Mouse (Mus musculus): ENCODE results near the gene Alg14. TPM values are rescaled to one million over a fixed set of nuclear protein-coding genes. Genes with fewer than 3 reads are reported as not detected.

The Alg14 gene
- polyA plus RNA-seq, 1 experiment from 2014 or later = 44.8 TPM

DNA sequence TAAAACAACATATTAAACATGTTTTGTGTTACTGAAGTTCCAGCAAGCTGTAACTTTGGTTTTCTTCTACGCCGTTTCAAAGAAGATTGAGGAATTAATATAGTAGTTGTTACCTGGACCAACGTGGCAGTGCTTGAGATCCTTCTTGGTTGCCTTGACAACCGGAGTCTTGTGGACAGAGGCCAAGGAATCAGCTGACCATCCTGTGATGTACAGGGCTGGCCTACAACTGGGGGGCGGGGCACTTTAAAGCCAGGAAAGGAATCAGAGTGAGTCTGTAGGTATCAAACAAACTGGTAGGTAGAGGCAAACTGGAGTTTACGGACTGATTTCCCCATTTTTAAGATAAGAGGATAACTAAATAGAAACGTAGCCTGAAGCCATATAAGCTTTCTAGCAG lies 67.7 kb downstream of the Alg14 start:
- Histone ChIP-seq H3K4me2 (ENCODE audit: low read length) (no peak overlapping the region), H3K36me3 (ENCODE audit: control insufficient read depth, insufficient read depth, low read length) (no peaks in the 10 kb centered on the region), H3K27me3 (replicated peaks; ENCODE audit: control insufficient read depth, insufficient read depth, low read length) (no peaks in the 10 kb centered on the region), H3K4me1 (ENCODE audit: control insufficient read depth, insufficient read depth, low read depth, low read length) (no peaks in the 10 kb centered on the region), H3K27ac (ENCODE audit: low read depth, low read length) (no peak overlapping the region), H3K4me3 (ENCODE audit: low read length) (no peak overlapping the region), H3K9ac (ENCODE audit: low read depth, low read length) (no peak overlapping the region), H3K9me3 (ENCODE audit: control insufficient read depth, low read length) (no peaks in the 10 kb centered on the region)
- 83% methylated on average over 7 of the region's 7 CpGs for WGBS
- peak; percentile 58; the same call in 1 of the 2 replicates for ATAC-seq

DNA sequence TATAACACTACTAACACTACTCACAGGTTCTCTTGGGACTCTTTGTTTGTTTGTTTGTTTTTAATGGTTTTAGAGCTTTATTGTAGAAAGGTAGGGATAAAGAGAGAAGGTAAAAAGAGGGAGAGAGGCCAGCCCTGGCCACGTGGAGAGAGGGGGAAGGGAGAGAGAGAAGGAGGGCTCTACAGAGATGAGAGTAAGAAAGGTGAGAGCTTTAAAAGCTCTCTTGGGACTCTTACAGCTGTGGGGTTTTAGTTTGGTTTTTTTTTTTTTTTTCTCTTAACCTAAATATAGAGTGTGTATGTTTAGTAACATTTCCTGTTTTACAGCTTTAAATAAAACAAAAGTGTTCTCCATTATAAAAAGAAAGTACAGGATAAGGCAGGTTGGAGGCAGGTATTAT lies 70.4 kb downstream of the Alg14 start:
- Histone ChIP-seq H3K4me2 (ENCODE audit: low read length) (no peak overlapping the region), H3K4me1 (ENCODE audit: control insufficient read depth, insufficient read depth, low read depth, low read length) (no peaks in the 10 kb centered on the region), H3K9ac (ENCODE audit: low read depth, low read length) (no peak overlapping the region), H3K36me3 (ENCODE audit: control insufficient read depth, insufficient read depth, low read length) (no peaks in the 10 kb centered on the region), H3K9me3 (ENCODE audit: control insufficient read depth, low read length) (no peaks in the 10 kb centered on the region), H3K4me3 (ENCODE audit: low read length) (no peak overlapping the region), H3K27me3 (replicated peaks; ENCODE audit: control insufficient read depth, insufficient read depth, low read length) (no peaks in the 10 kb centered on the region), H3K27ac (ENCODE audit: low read depth, low read length) (no peak overlapping the region)
- no peak for ATAC-seq
- 59% methylated on average over 1 of the region's 1 CpGs for WGBS

DNA sequence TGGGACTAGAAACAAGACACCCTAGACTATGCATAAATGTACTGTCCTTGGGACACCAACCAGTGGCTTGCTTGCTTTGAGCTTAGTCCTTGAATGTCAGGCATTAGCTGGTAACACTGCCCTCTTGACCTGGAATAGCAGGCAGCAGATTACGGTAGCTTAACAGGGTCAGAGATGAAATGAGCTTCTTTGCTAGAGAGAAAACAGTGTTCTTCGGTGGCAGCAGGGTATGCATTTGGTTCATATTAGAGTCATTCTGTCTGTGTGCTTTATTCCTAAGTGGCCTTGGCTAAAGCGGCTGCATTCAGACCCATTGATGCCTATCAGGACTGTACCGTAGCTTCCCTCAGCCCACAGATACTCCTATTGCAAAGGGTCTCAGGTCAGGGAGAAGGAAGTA lies 72.8 kb downstream of the Alg14 start:
- H3K4me3 ChIP-seq (ENCODE audit: low read length) = no peak overlapping the region
- H3K9me3 ChIP-seq (ENCODE audit: control insufficient read depth, low read length) = no peaks in the 10 kb centered on the region
- whole genome bisulfite sequencing = 79% methylated on average over 4 of the region's 4 CpGs
- ATAC-seq = no peak
- no peaks in the 10 kb centered on the region for H3K4me1 ChIP-seq (ENCODE audit: control insufficient read depth, insufficient read depth, low read depth, low read length)
- H3K27me3 ChIP-seq (replicated peaks; ENCODE audit: control insufficient read depth, insufficient read depth, low read length) = no peaks in the 10 kb centered on the region
- no peaks in the 10 kb centered on the region for H3K36me3 ChIP-seq (ENCODE audit: control insufficient read depth, insufficient read depth, low read length)
- no peak overlapping the region for H3K9ac ChIP-seq (ENCODE audit: low read depth, low read length)
- no peak overlapping the region for H3K27ac ChIP-seq (ENCODE audit: low read depth, low read length)
- no peak overlapping the region for H3K4me2 ChIP-seq (ENCODE audit: low read length)

DNA sequence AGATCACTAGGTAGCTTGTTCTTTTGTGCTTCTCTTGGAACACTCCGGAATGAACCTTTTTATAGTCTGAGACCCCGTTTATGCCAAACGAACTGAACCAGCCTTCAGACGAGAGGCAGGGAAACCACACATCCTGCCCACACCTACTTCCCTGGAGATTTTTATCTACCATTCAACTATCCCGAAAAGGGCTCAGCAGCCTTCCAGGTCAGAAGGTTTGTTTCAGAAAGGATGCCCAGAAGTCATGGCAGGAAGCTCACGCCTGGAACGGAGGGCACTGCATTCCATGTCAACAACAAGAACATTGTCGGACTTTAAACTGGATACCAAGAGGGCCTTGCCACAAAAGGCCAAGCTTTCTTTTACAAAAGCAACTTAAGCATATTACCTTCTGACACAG lies 73.6 kb downstream of the Alg14 start:
- Histone ChIP-seq H3K27me3 (replicated peaks; ENCODE audit: control insufficient read depth, insufficient read depth, low read length) (no peaks in the 10 kb centered on the region), H3K9me3 (ENCODE audit: control insufficient read depth, low read length) (no peaks in the 10 kb centered on the region), H3K4me2 (ENCODE audit: low read length) (no peak overlapping the region), H3K27ac (ENCODE audit: low read depth, low read length) (no peak overlapping the region), H3K4me1 (ENCODE audit: control insufficient read depth, insufficient read depth, low read depth, low read length) (no peaks in the 10 kb centered on the region), H3K4me3 (ENCODE audit: low read length) (no peak overlapping the region), H3K36me3 (ENCODE audit: control insufficient read depth, insufficient read depth, low read length) (no peaks in the 10 kb centered on the region), H3K9ac (ENCODE audit: low read depth, low read length) (no peak overlapping the region)
- ATAC-seq = no peak
- 83% methylated on average over 8 of the region's 8 CpGs for WGBS

DNA sequence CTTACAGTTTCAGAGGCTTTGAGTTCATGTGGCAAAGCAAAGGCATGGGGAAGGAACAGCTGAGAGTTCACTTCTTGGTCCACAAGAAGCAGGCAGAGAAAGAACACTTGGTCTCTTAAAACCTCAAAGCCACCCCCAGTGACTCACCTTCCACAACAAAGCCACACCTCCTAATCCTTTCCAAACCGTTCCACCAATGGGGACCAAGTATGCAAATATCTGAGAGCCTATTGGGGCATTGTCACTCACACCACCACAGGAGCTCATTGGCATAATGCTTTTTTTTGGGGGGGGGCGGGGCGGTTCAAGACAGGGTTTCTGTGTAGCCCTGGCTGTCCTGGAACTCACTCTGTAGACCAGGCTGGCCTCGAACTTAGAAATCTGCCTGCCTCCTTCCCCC lies 77.0 kb downstream of the Alg14 start:
- Histone ChIP-seq H3K4me1 (ENCODE audit: control insufficient read depth, insufficient read depth, low read depth, low read length) (no peaks in the 10 kb centered on the region), H3K27ac (ENCODE audit: low read depth, low read length) (no peak overlapping the region), H3K4me3 (ENCODE audit: low read length) (no peak overlapping the region), H3K9me3 (ENCODE audit: control insufficient read depth, low read length) (no peaks in the 10 kb centered on the region), H3K9ac (ENCODE audit: low read depth, low read length) (no peak overlapping the region), H3K4me2 (ENCODE audit: low read length) (no peak overlapping the region), H3K36me3 (ENCODE audit: control insufficient read depth, insufficient read depth, low read length) (no peaks in the 10 kb centered on the region), H3K27me3 (replicated peaks; ENCODE audit: control insufficient read depth, insufficient read depth, low read length) (no peaks in the 10 kb centered on the region)
- 95% methylated on average over 4 of the region's 4 CpGs for WGBS
- no peak for ATAC-seq

DNA sequence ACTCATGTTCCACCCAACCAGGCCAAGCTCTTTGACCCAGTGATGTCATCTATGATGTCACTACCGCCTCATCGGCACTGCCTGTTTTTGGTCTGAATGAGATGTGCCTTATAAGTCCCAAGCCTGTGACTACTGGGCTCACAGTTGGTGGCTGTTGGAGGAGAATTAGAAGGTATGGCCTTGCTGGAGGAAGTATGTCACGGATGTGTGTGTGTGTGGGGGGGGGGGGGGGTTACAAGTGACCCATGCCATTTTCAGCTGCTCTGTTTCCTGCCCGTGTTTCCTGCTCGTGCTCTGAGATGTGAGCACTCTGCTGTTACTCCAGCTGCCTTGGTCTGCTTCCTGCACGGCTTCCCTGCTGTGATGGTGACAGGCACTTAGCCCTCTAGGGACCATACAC lies 77.9 kb downstream of the Alg14 start:
- Histone ChIP-seq H3K4me1 (ENCODE audit: control insufficient read depth, insufficient read depth, low read depth, low read length) (no peaks in the 10 kb centered on the region), H3K4me3 (ENCODE audit: low read length) (no peak overlapping the region), H3K9me3 (ENCODE audit: control insufficient read depth, low read length) (no peaks in the 10 kb centered on the region), H3K27me3 (replicated peaks; ENCODE audit: control insufficient read depth, insufficient read depth, low read length) (no peaks in the 10 kb centered on the region), H3K9ac (ENCODE audit: low read depth, low read length) (no peak overlapping the region), H3K4me2 (ENCODE audit: low read length) (no peak overlapping the region), H3K27ac (ENCODE audit: low read depth, low read length) (no peak overlapping the region), H3K36me3 (ENCODE audit: control insufficient read depth, insufficient read depth, low read length) (no peaks in the 10 kb centered on the region)
- WGBS = 77% methylated on average over 6 of the region's 6 CpGs
- no peak for ATAC-seq

DNA sequence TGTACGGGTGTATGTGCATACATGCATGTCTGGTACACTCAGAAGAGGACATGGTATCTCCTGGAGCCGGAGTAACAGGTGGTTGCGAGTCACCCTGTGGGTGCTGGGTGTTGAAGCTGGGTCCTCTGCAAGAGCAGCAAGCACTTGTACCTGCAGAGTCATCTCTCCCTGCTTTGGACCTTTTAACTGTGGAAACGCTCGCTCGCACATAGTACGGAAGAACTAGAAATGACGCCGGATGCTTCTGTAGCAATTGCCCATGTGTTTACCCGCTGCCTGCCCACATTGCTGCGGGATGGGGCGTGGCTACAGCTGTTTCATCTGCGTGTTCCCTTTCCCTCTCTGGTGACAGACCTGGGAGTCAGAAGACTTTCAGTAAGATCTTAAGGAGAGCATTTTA lies 78.7 kb downstream of the Alg14 start:
- Histone ChIP-seq H3K4me3 (ENCODE audit: low read length) (no peak overlapping the region), H3K4me2 (ENCODE audit: low read length) (no peak overlapping the region), H3K9ac (ENCODE audit: low read depth, low read length) (no peak overlapping the region), H3K4me1 (ENCODE audit: control insufficient read depth, insufficient read depth, low read depth, low read length) (no peaks in the 10 kb centered on the region), H3K36me3 (ENCODE audit: control insufficient read depth, insufficient read depth, low read length) (no peaks in the 10 kb centered on the region), H3K27ac (ENCODE audit: low read depth, low read length) (no peak overlapping the region), H3K27me3 (replicated peaks; ENCODE audit: control insufficient read depth, insufficient read depth, low read length) (no peaks in the 10 kb centered on the region), H3K9me3 (ENCODE audit: control insufficient read depth, low read length) (no peaks in the 10 kb centered on the region)
- no peak for ATAC-seq
- 83% methylated on average over 13 of the region's 13 CpGs for WGBS

DNA sequence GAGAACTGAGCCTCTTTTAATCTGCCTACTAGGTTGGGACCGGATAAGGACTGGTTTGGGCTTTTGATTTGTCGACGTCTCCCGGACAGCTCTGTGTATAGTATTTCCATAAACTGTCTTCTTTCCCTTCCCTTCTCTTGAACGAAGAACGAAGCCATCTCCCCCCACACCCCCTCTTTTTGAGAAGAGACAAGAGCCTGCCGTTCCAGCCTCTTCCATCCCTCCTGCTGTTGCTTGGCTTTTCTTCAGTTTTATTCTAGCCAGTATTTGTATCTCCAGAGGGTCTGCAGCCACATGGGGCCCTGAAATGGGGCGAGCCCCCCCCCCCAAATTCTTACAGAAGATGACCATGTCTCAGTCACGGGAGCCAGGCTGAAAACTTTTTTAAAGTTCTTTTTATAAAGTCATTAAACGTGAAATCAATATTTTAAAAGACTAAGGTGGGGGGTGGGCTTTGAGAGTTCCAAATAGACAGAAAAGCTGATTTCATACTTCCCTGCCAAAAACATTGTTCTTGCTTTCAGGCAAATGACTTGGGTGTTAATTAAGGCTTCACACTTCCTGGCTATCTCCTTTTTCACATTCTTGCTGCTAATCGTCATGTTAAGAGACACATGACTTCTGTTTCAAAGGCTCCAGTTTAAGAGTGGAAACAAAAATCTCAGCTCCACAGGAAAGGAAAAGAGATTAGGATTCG lies 79.4 kb downstream of the Alg14 start:
- ATAC-seq = peak; percentile 52
- Histone ChIP-seq H3K4me1 (ENCODE audit: control insufficient read depth, insufficient read depth, low read depth, low read length) (no peaks in the 10 kb centered on the region), H3K36me3 (ENCODE audit: control insufficient read depth, insufficient read depth, low read length) (no peaks in the 10 kb centered on the region), H3K4me2 (ENCODE audit: low read length) (no peak overlapping the region), H3K4me3 (ENCODE audit: low read length) (no peak overlapping the region), H3K9me3 (ENCODE audit: control insufficient read depth, low read length) (no peaks in the 10 kb centered on the region), H3K9ac (ENCODE audit: low read depth, low read length) (no peak overlapping the region), H3K27me3 (replicated peaks; ENCODE audit: control insufficient read depth, insufficient read depth, low read length) (no peaks in the 10 kb centered on the region), H3K27ac (ENCODE audit: low read depth, low read length) (no peak overlapping the region)
- WGBS = 52% methylated on average over 12 of the region's 12 CpGs

DNA sequence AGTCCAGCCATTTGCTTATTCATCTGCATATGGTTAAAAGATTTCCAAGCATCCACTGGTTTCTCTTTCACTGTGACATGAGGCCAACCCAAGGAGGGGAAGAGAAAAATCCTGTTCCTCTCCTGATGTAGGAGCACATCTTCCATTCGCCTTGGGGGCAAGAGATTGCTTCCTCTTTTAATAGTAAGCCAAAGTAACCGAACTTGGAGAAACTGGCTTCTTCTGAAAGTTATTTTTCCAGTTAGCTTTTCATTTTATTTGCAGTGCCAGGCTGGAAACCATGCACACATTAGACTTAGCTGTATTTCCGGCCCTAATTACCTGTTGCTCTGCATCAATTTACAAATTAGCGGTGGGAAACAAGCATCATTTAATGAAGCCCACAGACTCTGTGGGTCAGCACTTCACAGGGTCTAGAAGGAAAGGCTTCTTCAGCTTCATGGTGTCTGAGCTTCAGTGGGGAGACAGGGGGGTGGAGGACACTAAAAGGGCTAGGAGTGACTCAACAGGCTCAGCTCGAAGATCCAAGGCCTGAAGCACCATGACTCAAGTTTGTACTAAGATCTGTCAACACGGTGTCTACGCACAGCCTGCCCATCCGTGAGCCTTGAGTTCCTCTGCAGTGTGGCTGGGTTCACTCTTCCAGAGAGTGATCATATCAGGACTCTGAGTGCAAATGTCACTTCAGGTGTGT lies 80.1 kb downstream of the Alg14 start:
- no peaks in the 10 kb centered on the region for H3K36me3 ChIP-seq (ENCODE audit: control insufficient read depth, insufficient read depth, low read length)
- H3K4me1 ChIP-seq (ENCODE audit: control insufficient read depth, insufficient read depth, low read depth, low read length) = no peaks in the 10 kb centered on the region
- no peak overlapping the region for H3K27ac ChIP-seq (ENCODE audit: low read depth, low read length)
- no peak overlapping the region for H3K4me2 ChIP-seq (ENCODE audit: low read length)
- 88% methylated on average over 8 of the region's 8 CpGs for WGBS
- no peak overlapping the region for H3K4me3 ChIP-seq (ENCODE audit: low read length)
- no peak overlapping the region for H3K9ac ChIP-seq (ENCODE audit: low read depth, low read length)
- H3K27me3 ChIP-seq (replicated peaks; ENCODE audit: control insufficient read depth, insufficient read depth, low read length) = no peaks in the 10 kb centered on the region
- 0 out of 2 replicates have a peak, but pooled peaks have one; percentile 6 for ATAC-seq
- no peaks in the 10 kb centered on the region for H3K9me3 ChIP-seq (ENCODE audit: control insufficient read depth, low read length)
